Mouse (Mus musculus) ovary, postnatal 10 days (tissue): ENCODE measurements around the gene Spaca3.

Experiments
- DNase-seq: peaks from one replicate; pipeline ENCODE4 v3.0.0; 2022; ENCODE audit warnings: low spot score

The Spaca3 gene

GRCm38 (mm10) chr11:80872509-80873474 is 14.6 kb downstream of the Spaca3 start:
- DNase-seq: peak; percentile 19

DNA sequence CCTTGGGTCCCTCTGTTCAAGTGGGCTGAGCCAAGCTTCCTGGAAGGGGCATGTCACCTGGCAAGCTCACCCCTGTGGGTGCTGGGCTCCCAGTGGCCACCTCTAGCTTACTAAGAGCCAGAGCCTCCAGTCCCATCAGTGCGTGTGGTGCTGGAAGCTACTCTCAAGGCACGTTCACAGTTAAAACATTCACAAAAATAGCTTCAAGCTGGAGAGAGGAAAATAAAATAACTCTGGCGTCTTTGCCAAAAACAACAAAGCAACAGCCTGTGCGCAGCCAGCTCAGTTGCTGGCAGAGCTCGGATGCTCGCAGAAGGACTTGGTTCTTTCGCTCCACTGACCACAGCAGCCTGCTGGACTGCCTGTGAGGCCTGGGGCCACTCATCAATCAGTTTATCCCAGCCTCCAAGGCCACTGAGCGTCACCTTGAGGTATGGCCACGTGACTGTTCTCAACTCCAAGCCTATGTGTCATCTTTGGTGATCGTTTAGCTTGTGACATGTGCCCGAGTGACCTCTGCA is 19.0 kb downstream of the Spaca3 start:
- DNase-seq: peak; percentile 21

- no peak for DNase-seq
Observed at GRCm38 (mm10) chr11:80878026-80878425, 19.9 kb downstream of the Spaca3 start.

DNA sequence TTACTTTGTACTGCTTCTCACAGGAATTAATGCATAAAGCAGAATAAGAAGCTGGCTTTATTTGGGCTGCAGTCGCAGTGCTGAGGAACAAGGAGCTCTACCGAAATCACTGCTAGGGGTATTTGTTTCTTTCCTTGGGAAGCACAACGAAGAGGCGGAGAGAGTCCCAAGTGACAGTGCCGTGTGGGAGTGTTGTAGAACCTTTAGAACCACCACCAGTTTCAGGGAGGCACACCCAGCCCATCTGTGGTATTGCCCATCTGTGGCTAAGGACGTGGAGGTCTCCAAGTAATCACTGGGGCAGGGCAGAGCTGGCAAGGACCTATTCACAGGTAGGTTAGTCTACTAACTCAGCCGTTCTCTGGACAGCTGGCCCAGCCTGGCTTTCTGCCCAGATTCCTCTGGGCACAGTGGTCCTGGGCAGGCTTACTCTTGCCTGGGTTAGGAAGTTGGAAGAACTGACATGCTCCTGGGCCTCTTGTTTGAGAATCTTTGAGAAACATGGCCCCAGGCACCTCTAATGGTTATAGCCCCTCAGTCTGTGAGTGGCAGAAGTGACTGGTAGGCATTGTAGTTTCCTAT is 24.2 kb downstream of the Spaca3 start:
- DNase-seq: no peak

GRCm38 (mm10) chr11:80884521-80885231 is 26.5 kb downstream of the Spaca3 start:
- DNase-seq: no peak

- no peak for DNase-seq
Observed at GRCm38 (mm10) chr11:80886365-80886764, 28.2 kb downstream of the Spaca3 start.

DNA sequence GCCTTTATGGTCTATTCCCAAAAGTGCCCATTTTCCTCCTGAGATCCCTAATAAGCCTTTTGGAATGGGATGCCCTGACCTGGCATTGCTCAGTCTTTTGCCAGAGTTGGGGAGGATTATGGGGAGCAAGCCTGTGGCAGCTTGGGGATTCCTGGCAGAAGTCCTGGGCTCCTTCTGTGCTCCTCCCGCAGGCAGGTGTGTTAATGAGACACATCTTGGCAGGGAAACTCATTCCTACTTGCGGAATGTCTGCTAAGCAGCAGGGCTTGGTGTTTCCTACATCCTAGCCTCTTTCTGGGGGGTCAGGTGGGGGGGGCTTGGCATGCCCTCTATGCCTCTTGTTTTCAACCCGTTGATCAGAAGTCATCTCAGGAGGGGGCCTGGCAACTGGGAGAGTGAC is 28.9 kb downstream of the Spaca3 start:
- no peak for DNase-seq

- no peak for DNase-seq
Observed at GRCm38 (mm10) chr11:80889336-80890063, 31.3 kb downstream of the Spaca3 start.

GRCm38 (mm10) chr11:80895853-80896252 is 37.7 kb downstream of the Spaca3 start:
- no peak for DNase-seq

DNA sequence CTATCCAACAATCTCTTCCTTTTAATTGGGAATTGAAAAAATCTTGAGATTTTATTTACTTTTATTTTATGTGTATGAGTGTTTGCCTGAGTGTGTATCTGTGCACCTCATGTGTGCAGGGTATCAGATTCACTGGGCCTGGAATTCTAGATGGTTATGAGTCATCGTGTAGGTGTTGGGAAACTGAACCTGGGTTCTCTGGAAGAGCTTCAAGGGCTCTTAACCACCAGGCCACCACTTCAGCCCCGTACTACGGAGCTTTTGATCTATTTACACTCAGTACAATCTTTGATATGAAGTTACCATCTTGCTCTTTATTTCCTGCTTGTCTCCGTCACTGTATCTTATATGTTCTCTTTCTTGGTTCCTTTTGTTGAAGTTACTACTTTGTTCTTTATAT is 42.4 kb downstream of the Spaca3 start:
- no peak for DNase-seq

GRCm38 (mm10) chr11:80902664-80903063 is 44.5 kb downstream of the Spaca3 start:
- DNase-seq: no peak

GRCm38 (mm10) chr11:80903426-80903825 is 45.3 kb downstream of the Spaca3 start:
- DNase-seq: no peak

- DNase-seq: no peak
Observed at GRCm38 (mm10) chr11:80904559-80904958, 46.4 kb downstream of the Spaca3 start.

- DNase-seq: peak; percentile 15
Observed at GRCm38 (mm10) chr11:80906456-80906855, 48.3 kb downstream of the Spaca3 start.

DNA sequence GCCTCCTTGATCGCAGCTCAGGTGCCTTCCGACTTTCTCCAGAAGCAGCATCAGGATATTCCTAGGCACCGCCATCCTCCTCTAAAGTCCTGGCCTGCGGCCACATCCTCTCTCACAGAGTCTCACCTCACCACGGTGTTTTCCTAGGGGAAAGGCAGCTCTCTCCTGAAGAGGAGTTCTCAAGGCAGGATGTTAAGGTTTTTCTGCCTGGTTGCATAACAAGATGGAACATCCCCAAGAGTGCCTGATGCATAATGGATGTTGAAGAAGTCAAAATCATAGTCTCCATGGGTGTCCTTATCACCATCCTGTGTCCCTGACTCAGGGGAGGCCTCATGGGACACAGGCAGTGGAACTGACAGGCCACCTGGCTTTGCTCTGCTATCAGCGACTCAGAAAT is 49.7 kb downstream of the Spaca3 start:
- no peak for DNase-seq

DNA sequence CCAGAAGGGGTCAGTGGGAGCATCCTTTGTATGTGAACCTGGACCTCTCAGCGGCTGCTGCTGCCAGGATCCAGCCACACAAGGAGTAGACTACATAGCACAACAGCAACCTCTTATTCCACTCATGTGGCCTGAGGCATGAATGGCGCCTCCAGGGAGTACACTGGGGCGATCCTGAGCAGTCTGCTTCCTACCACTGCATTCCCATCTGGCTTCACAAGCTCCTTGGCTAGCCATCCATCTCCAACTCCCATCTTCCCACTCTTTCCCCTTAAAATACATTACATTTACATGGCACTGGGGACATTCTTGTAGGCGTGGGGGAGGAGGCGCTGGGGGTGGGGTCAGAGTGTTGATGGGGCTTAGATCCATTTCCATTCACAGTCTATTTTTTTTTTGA is 54.6 kb downstream of the Spaca3 start:
- no peak for DNase-seq

DNA sequence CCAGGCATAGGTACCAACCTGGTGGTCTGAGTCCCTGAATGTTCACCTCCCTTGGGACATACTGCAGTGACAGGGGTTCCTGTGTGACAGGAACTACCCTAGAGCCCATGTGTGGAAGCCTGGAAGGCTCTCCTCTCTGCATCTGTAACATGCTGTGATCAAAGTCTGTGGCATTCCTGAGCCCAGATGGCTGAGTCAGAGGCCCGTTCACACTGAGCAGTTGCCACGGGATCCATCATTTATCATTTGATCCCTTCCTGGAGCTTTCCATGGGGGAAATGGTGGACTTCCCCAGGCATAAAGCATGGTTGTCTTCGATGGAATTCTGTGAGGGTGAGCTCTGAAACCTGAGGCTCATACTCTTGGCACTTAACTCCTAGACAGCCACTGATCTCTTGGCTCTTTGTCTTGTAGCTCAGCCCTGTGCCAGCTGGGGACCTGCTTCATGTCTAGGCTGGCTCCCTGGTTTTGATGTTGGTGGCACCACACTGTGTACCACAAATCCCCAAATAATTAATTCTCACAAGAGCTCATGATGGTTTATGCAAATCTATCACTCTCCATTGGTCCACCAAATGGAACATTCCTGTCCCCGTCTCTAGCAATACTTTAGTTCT is 55.4 kb downstream of the Spaca3 start:
- DNase-seq: no peak
